Mouse (Mus musculus) neural tube, embryonic 12.5 days (tissue): ENCODE measurements around the gene Apbb1. TPM values are rescaled to one million over a fixed set of nuclear protein-coding genes. Genes with fewer than 3 reads are reported as not detected.
A peak's percentile ranks its signal among the peaks of the same experiment; 100 is the strongest.

Experiments
- ATAC-seq: fragments of 200-750 bp; cut with Nextera tagmentation; 2 replicates; pipeline ENCODE4 v1.8.0; 2017; ENCODE audit warnings: low read depth, mild to moderate bottlenecking, moderate TSS enrichment, moderate library complexity; ENCODE audit not compliant: low FRiP score
- H3K27ac ChIP-seq: fragments of 300-500 bp; sonication (generic); 2 replicates; pipeline ENCODE4 v1.5.1; 2016
- H3K27me3 ChIP-seq: fragments of 300-500 bp; sonication (generic); replicated peaks from 2 replicates; pipeline ENCODE4 v1.6.1; 2016; ENCODE audit warnings: mild to moderate bottlenecking
- H3K36me3 ChIP-seq: fragments of 300-500 bp; sonication (generic); 2 replicates; pipeline ENCODE4 v1.6.1; 2016; ENCODE audit warnings: mild to moderate bottlenecking
- H3K4me1 ChIP-seq: fragments of 300-500 bp; sonication (generic); 2 replicates; pipeline ENCODE4 v1.6.1; 2016
- H3K4me2 ChIP-seq: fragments of 300-500 bp; sonication (generic); replicated peaks from 2 replicates; pipeline ENCODE4 v1.6.1; 2016; ENCODE audit warnings: mild to moderate bottlenecking
- H3K4me3 ChIP-seq: fragments of 300-500 bp; sonication (generic); 2 replicates; pipeline ENCODE4 v1.5.1; 2016
- H3K9ac ChIP-seq: fragments of 300-500 bp; sonication (generic); 2 replicates; pipeline ENCODE4 v1.6.1; 2016; ENCODE audit warnings: mild to moderate bottlenecking
- H3K9me3 ChIP-seq: fragments of 300-500 bp; sonication (generic); 2 replicates; pipeline ENCODE4 v1.6.1; 2016; ENCODE audit warnings: mild to moderate bottlenecking
- WGBS: fragments of 180-500 bp; shearing (Covaris S2); methylation state at CpG from one replicate; pipeline ENCODE4 v1.1.7; 2016; 5-methylcytosine and 5-hydroxymethylcytosine counted together
- polyA plus RNA-seq: library from polyadenylated mRNA; unstranded; fragments of >200 nt; fragmentation: Nextera tagmentation; extraction: Ambion mirVana; gene quantifications from 2 replicates; pipeline ENCODE4 v1.2.1, GENCODE M21; 2016

Apbb1 gene
- polyA plus RNA-seq, 1 experiment from 2014 or later = 185 TPM

- H3K9ac ChIP-seq = 0 out of 2 replicates have a peak overlapping the region, but pooled peaks have one; percentile 1
- H3K36me3 ChIP-seq = peaks cover 55% of the 10 kb centered on the region
- ATAC-seq = peak; percentile 45
- H3K4me2 ChIP-seq = peak overlapping the region; percentile 52
- H3K4me1 ChIP-seq = peaks cover 34% of the 10 kb centered on the region
- no peaks in the 10 kb centered on the region for H3K27me3 ChIP-seq
- H3K27ac ChIP-seq = peak overlapping the region; percentile 66; the same call in 1 of the 2 replicates
- WGBS = 32% methylated on average over 12 of the region's 12 CpGs
- no peaks in the 10 kb centered on the region for H3K9me3 ChIP-seq
- 0 out of 2 replicates have a peak overlapping the region, but pooled peaks have one; percentile 7 for H3K4me3 ChIP-seq
These were observed 11.6 kb downstream of the Apbb1 start for GRCm38 (mm10) chr7:105569512-105570496.

GRCm38 (mm10) chr7:105568988-105569471 lies 12.4 kb downstream of the Apbb1 start:
- Histone ChIP-seq H3K4me2 (peak overlapping the region; percentile 52), H3K36me3 (peaks cover 61% of the 10 kb centered on the region), H3K9ac (peak overlapping the region; percentile 45), H3K27me3 (no peaks in the 10 kb centered on the region), H3K4me3 (peak overlapping the region; percentile 7; the same call in 1 of the 2 replicates), H3K9me3 (no peaks in the 10 kb centered on the region), H3K27ac (peak overlapping the region; percentile 66; the same call in 1 of the 2 replicates), H3K4me1 (peaks cover 34% of the 10 kb centered on the region)
- WGBS = 5% methylated on average over 6 of the region's 6 CpGs
- peak; percentile 86 for ATAC-seq

DNA sequence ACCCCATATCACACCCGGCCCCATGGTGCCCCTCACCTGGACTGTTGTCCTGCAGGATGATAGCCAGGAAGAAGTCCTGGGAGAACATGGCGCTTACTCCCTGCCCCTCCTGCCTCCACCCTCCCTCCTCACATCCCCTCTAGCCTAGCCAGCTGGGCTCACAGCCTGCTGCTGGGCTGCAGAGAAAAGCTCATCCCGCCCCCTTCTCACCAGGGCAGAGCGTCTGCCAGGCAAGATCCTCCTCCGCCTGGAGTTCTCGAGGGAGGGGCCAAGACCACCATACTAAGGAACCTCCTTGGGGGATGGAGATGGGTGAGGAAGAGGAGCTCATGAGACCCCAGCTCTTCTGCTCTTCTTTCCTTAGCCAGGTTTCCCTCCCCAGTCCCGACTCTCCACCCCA lies 12.9 kb downstream of the Apbb1 start:
- peaks cover 61% of the 10 kb centered on the region for H3K36me3 ChIP-seq
- peak overlapping the region; percentile 45 for H3K9ac ChIP-seq
- peak overlapping the region; percentile 66; the same call in 1 of the 2 replicates for H3K27ac ChIP-seq
- peak overlapping the region; percentile 52 for H3K4me2 ChIP-seq
- no peaks in the 10 kb centered on the region for H3K27me3 ChIP-seq
- 19% methylated on average over 7 of the region's 7 CpGs for WGBS
- peak; percentile 59 for ATAC-seq
- no peaks in the 10 kb centered on the region for H3K9me3 ChIP-seq
- H3K4me1 ChIP-seq = peaks cover 30% of the 10 kb centered on the region
- peak overlapping the region; percentile 7; the same call in 1 of the 2 replicates for H3K4me3 ChIP-seq

DNA sequence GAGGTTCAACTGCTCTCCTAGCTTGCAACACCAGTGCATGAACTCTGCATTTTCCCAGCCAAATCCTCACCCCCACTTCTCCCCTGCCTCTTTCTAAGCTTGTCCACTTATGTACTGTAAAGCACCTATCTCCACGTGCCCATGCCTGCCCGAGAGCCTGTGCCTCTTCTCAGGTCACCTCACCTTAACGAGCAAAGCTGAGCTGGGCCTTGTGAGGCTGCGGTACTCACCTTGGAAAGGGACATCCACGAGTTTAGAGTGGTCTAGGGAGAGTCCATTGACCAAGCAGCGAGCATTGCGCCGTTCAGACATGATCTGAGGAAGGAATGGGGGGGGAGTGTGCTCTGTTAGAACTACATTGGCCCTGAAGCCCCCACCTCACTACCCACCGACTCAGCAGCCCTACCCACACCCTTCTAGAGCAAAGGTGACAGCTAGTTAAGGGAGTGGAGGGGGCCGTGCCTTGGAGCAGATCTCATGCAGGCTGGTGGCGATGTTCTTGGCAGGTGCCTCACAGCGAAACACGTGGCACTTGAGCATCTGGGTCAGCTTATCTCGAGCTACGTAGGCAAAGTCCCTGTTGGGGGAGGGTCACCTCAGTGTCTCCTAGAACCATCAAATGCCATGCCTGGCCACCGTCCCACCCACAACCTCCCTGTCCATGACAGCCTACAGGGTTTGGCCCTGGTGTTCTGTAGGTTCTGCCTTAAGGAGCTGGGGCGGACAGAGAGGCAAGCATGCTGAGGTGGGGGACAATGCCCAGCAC lies 16.2 kb downstream of the Apbb1 start:
- WGBS = 91% methylated on average over 17 of the region's 17 CpGs
- peaks cover 64% of the 10 kb centered on the region for H3K36me3 ChIP-seq
- ATAC-seq = no peak
- no peaks in the 10 kb centered on the region for H3K27me3 ChIP-seq
- peaks cover 21% of the 10 kb centered on the region for H3K4me1 ChIP-seq
- no peak overlapping the region for H3K27ac ChIP-seq
- no peak overlapping the region for H3K4me3 ChIP-seq
- H3K4me2 ChIP-seq = no peak overlapping the region
- H3K9me3 ChIP-seq = no peaks in the 10 kb centered on the region
- H3K9ac ChIP-seq = no peak overlapping the region

DNA sequence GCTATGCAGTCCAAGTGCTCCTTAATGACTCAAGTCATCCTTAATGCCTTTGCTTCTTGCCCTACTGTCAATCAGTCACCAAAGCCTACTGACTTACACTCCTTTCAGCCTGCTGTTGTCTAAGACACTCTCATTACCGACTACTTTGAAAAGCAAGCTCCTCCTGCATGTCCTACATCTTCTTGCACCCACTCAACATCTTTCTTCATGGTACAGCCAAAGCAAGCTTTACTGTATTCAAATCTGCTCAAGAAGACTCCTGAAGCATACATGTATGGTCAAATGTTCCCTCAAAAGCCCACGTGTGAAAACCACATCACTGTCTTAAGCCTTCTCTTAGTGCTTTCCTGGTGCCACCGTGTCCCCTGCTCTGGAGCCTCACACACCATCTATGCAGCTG lies 18.1 kb downstream of the Apbb1 start:
- no peak for ATAC-seq
- Histone ChIP-seq H3K9ac (no peak overlapping the region), H3K4me1 (peaks cover 2% of the 10 kb centered on the region), H3K9me3 (no peaks in the 10 kb centered on the region), H3K4me2 (no peak overlapping the region), H3K4me3 (no peak overlapping the region), H3K27ac (no peak overlapping the region), H3K36me3 (peaks cover 81% of the 10 kb centered on the region), H3K27me3 (no peaks in the 10 kb centered on the region)
- WGBS = 89% methylated on average over 3 of the region's 3 CpGs

- H3K9ac ChIP-seq = no peak overlapping the region
- H3K9me3 ChIP-seq = no peaks in the 10 kb centered on the region
- no peak overlapping the region for H3K27ac ChIP-seq
- H3K4me2 ChIP-seq = no peak overlapping the region
- H3K36me3 ChIP-seq = peaks cover 84% of the 10 kb centered on the region
- no peak overlapping the region for H3K4me3 ChIP-seq
- no peak for ATAC-seq
- no peaks in the 10 kb centered on the region for H3K4me1 ChIP-seq
- 92% methylated on average over 3 of the region's 3 CpGs for WGBS
- H3K27me3 ChIP-seq = no peaks in the 10 kb centered on the region
These were observed 19.1 kb downstream of the Apbb1 start for GRCm38 (mm10) chr7:105562317-105562716.

DNA sequence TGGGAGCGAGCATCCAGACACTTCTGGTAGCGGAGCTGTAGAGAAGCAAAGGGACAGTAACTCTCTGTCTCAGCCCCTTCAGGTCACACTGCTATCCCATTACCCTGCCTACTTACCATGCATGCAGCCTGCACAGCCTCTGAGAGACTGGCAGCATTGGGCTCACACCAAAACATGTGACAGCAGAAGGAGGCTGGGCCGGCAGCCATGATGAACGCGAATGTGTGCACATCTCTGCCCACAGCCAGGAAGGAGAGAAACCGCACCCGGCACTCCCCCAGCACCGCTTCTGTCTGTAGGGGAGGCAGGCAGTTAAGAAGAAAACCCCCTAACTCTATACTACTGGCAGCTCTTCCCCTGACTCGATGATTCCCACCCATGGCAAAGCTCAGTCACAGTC lies 22.4 kb downstream of the Apbb1 start:
- H3K4me1 ChIP-seq = peaks cover 18% of the 10 kb centered on the region; the same call in 1 of the 2 replicates
- no peaks in the 10 kb centered on the region for H3K9me3 ChIP-seq
- ATAC-seq = no peak
- H3K9ac ChIP-seq = no peak overlapping the region
- H3K27me3 ChIP-seq = no peaks in the 10 kb centered on the region
- peaks cover 51% of the 10 kb centered on the region for H3K36me3 ChIP-seq
- H3K27ac ChIP-seq = no peak overlapping the region
- H3K4me2 ChIP-seq = no peak overlapping the region
- 93% methylated on average over 9 of the region's 9 CpGs for WGBS
- H3K4me3 ChIP-seq = no peak overlapping the region

GRCm38 (mm10) chr7:105557671-105558070 lies 23.8 kb downstream of the Apbb1 start:
- no peak for ATAC-seq
- no peak overlapping the region for H3K4me2 ChIP-seq
- H3K27me3 ChIP-seq = no peaks in the 10 kb centered on the region
- no peaks in the 10 kb centered on the region for H3K9me3 ChIP-seq
- 86% methylated on average over 11 of the region's 11 CpGs for WGBS
- H3K4me1 ChIP-seq = peaks cover 18% of the 10 kb centered on the region; the same call in 1 of the 2 replicates
- no peak overlapping the region for H3K4me3 ChIP-seq
- no peak overlapping the region for H3K9ac ChIP-seq
- H3K36me3 ChIP-seq = peaks cover 41% of the 10 kb centered on the region
- H3K27ac ChIP-seq = no peak overlapping the region

DNA sequence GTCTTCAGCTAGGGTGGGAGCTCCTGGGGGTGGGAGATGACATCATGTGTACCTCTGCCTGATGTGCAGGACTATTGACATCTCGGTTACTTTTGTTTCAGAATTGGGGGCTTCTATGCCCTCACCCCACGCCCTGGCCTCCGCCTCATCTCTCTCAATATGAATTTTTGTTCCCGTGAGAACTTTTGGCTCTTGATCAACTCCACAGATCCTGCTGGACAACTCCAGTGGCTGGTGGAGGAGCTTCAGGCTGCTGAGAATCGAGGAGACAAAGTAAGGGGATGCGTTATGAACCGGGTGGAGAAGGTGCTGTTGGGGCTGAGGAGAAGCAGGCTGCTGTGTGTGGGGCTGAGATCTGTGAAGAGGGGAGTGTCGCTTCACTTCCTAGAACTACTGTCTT lies 25.0 kb downstream of the Apbb1 start:
- ATAC-seq = no peak
- Histone ChIP-seq H3K4me1 (peaks cover 18% of the 10 kb centered on the region; the same call in 1 of the 2 replicates), H3K27ac (no peak overlapping the region), H3K36me3 (peaks cover 30% of the 10 kb centered on the region), H3K4me3 (no peak overlapping the region), H3K4me2 (no peak overlapping the region), H3K9ac (no peak overlapping the region), H3K9me3 (no peaks in the 10 kb centered on the region), H3K27me3 (no peaks in the 10 kb centered on the region)
- WGBS = 91% methylated on average over 8 of the region's 8 CpGs

DNA sequence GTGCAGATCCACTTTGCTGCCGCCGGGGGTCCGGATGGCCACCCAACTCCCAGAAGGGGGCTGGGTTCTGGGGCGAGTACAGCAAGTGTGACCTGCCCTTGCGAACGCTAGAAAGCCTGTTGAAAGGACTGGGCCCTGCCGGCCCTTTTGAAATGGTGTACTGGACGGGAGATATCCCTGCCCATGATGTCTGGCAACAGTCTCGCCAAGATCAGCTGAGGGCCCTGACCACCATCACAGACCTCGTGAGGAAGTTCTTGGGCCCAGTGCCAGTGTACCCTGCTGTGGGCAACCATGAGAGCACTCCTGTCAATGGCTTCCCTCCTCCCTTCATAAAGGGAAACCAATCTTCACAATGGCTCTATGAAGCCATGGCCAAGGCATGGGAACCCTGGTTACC lies 25.9 kb downstream of the Apbb1 start:
- no peak overlapping the region for H3K4me3 ChIP-seq
- no peak overlapping the region for H3K9ac ChIP-seq
- 94% methylated on average over 10 of the region's 10 CpGs for WGBS

DNA sequence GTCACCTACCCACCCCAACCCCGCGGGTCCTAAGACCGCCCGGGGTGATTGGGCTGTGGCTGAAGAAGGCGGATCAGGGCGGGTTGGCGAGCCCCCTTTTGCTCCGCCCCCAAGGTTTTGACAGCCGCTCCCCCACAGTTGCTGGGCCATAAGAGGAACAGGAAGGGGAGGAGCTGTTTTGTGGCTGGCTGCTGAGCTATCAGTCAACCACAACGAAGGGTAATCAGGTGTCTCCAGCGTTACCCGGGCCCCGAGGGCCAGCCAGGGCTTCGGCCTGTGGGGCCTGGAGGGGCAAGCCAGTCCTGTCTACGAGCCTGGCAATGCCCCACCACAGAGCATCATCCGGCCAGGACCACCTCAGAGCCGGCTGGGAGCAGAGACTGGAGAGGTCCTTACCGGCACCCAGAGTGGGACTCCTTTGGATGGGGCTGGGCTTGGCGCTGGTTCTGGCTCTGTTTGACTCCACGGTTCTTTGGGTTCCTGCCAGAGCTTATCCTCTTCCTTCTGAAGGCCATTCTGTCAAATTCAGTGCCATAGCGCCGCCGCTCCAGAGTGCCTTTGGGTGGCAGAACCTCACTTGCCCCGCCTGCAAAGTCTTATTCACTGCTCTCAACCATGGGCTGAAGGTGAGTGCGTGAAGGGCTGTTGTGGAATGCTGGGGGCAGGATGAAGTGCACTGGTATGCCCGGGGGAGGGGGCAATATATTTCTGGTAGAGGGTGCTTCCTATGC lies 27.1 kb downstream of the Apbb1 start, which contains the start of gene Smpd1:
Smpd1 (plus strand) TSS at position 149 of the 731 bp plus-strand sequence.
- Histone ChIP-seq H3K4me3 (peak within 1 kb of the TSS; percentile 71), H3K9me3 (no peaks in the 10 kb centered on the region), H3K4me2 (peak within 1 kb of the TSS; percentile 84), H3K36me3 (peaks cover 19% of the 10 kb centered on the region), H3K4me1 (peaks cover 18% of the 10 kb centered on the region; the same call in 1 of the 2 replicates), H3K27me3 (no peaks in the 10 kb centered on the region), H3K9ac (peak within 1 kb of the TSS; percentile 71), H3K27ac (peak within 1 kb of the TSS; percentile 42; the same call in 1 of the 2 replicates)
- 5% methylated on average over 26 of the region's 26 CpGs for WGBS
- peak; percentile 89 for ATAC-seq

More for the DNA sequence above, 25.9 kb downstream of the Apbb1 start:
- no peaks in the 10 kb centered on the region for H3K9me3 ChIP-seq
- H3K27ac ChIP-seq = no peak overlapping the region
- peak overlapping the region; percentile 84 for H3K4me2 ChIP-seq
- no peaks in the 10 kb centered on the region for H3K27me3 ChIP-seq
- peaks cover 27% of the 10 kb centered on the region for H3K36me3 ChIP-seq
- no peak for ATAC-seq
- H3K4me1 ChIP-seq = peaks cover 18% of the 10 kb centered on the region; the same call in 1 of the 2 replicates
